Mouse (Mus musculus) CH12.LX (cell line): ENCODE measurements around the gene Hpf1.

Experiments used
- CTCF ChIP-seq, 2 experiments: IDR thresholded peaks in 1 of 2; conservative IDR thresholded peaks in 1 of 2; 2 replicates each; pipeline ENCODE4 v1.5.1; 2011 to 2012; ENCODE audit warnings: low read depth in 2 of 2, low read length in 2 of 2, improper control_type of control experiment in 1 of 2, inconsistent platforms in 1 of 2, mild to moderate bottlenecking in 1 of 2, moderate library complexity in 1 of 2
- MAFK ChIP-seq: IDR thresholded peaks from 2 replicates; pipeline ENCODE4 v1.6.1; 2011; ENCODE audit warnings: low read length, improper control_type of control experiment; ENCODE audit not compliant: insufficient replicate concordance
- PAX5 ChIP-seq: IDR thresholded peaks from 2 replicates; pipeline ENCODE4 v1.6.1; 2012; ENCODE audit warnings: low read length, inconsistent platforms, mixed read lengths
- SIN3A ChIP-seq: IDR thresholded peaks from 2 replicates; pipeline ENCODE4 v1.6.1; 2012; ENCODE audit warnings: low read length, improper control_type of control experiment, inconsistent platforms
- USF1 ChIP-seq: IDR thresholded peaks from 2 replicates; pipeline ENCODE4 v1.6.1; 2014; ENCODE audit warnings: low read depth, mild to moderate bottlenecking, inconsistent platforms, low read length, improper control_type of control experiment

DNA sequence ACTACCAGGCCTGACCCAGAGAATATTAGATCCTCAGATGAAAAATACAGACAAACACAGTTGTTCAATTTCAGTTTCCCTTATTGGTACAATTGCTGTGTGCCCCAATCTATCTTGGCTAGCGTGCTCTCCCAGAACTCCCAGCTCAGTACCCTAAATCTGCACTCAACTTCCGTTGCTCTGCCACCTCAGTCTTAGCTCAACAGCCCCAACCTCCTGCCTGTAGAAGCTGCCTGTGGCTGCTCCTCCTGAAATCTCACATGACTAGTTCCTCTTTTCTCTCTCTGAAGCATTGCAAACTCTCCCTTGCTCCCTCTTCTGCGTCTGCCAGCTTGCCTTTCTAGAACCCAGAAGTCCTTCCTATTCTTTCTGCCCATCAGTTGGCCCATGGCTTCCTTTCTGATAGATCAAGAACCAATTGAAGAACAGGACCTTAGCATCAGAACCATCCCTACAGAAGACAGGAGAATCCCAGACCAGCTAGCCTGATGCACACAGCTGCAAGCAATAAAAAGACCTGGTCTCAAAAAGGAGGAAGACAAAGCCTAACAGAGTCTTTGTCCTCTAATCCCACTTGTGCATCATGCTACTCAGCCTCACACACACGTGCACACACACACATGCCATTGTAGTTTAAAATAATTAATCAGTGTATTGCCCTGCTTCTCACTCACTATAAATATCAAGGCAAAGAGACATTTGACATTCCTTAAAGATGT, 6.6 kb upstream of the Hpf1 start:
- no peak for TF ChIP-seq SIN3A
- no peak for TF ChIP-seq MAFK
- TF ChIP-seq CTCF (conservative IDR thresholded peaks at IDR 0.05 in 1 of 2, IDR thresholded peaks at IDR 0.05 in 1 of 2; ENCODE audit: low read depth in 2 of 2, low read length in 2 of 2) = no peak
- no peak for TF ChIP-seq USF1
- TF ChIP-seq PAX5 = no peak
